Mouse (Mus musculus) limb, embryonic 10.5 days (tissue): Measurements from ENCODE around the gene Syn3. TPM values are rescaled to one million over a fixed set of nuclear protein-coding genes. Genes with fewer than 3 reads are reported as not detected.

ENCODE experiments used
- DNase-seq: peaks from one replicate; pipeline ENCODE4 v3.0.0-alpha.2; 2017; ENCODE audit warnings: low spot score
- H3K27ac ChIP-seq: fragments of 300-500 bp; sonication (generic); 2 replicates; pipeline ENCODE4 v1.5.1; 2016; ENCODE audit warnings: mild to moderate bottlenecking
- H3K27me3 ChIP-seq: fragments of 300-500 bp; sonication (generic); 2 replicates; pipeline ENCODE4 v1.6.1; 2016; ENCODE audit warnings: low read depth, mild to moderate bottlenecking; ENCODE audit not compliant: poor library complexity, severe bottlenecking
- H3K36me3 ChIP-seq: fragments of 300-500 bp; sonication (generic); 2 replicates; pipeline ENCODE4 v1.6.1; 2016; ENCODE audit warnings: mild to moderate bottlenecking, moderate library complexity
- H3K4me1 ChIP-seq: fragments of 300-500 bp; sonication (generic); 2 replicates; pipeline ENCODE4 v1.6.1; 2016
- H3K4me3 ChIP-seq: fragments of 300-500 bp; sonication (generic); 2 replicates; pipeline ENCODE4 v1.5.1; 2016; ENCODE audit warnings: mild to moderate bottlenecking, moderate library complexity
- H3K9me3 ChIP-seq: fragments of 300-500 bp; sonication (generic); replicated peaks from 2 replicates; pipeline ENCODE4 v1.6.1; 2016; ENCODE audit warnings: mild to moderate bottlenecking
- WGBS: fragments of 180-500 bp; shearing (Covaris S2); methylation state at CpG from one replicate; pipeline ENCODE4 v1.1.7; 2016; 5-methylcytosine and 5-hydroxymethylcytosine counted together
- polyA plus RNA-seq: library from polyadenylated mRNA; unstranded; fragments of >200 nt; fragmentation: Nextera tagmentation; extraction: Ambion mirVana; gene quantifications from 2 replicates; pipeline ENCODE4 v1.2.1, GENCODE M21; 2016

Syn3 gene
- polyA plus RNA-seq, 1 experiment from 2014 or later = 3.6 TPM

- no peak for DNase-seq
- Histone ChIP-seq H3K27me3 (no peaks in the 10 kb centered on the region), H3K9me3 (no peaks in the 10 kb centered on the region), H3K4me3 (no peak overlapping the region), H3K4me1 (peaks cover 37% of the 10 kb centered on the region), H3K36me3 (no peaks in the 10 kb centered on the region), H3K27ac (no peak overlapping the region)
- WGBS = 84% methylated on average over 12 of the region's 12 CpGs
These were observed 129.9 kb downstream of the Syn3 start for GRCm38 (mm10) chr10:86368811-86369210.

GRCm38 (mm10) chr10:86367346-86367745 is 131.3 kb downstream of the Syn3 start:
- Histone ChIP-seq H3K36me3 (no peaks in the 10 kb centered on the region), H3K27me3 (no peaks in the 10 kb centered on the region), H3K9me3 (no peaks in the 10 kb centered on the region), H3K4me3 (no peak overlapping the region), H3K27ac (peak overlapping the region; percentile 26; the same call in 1 of the 2 replicates), H3K4me1 (peaks cover 37% of the 10 kb centered on the region)
- 70% methylated on average over 4 of the region's 4 CpGs for WGBS
- DNase-seq = no peak

GRCm38 (mm10) chr10:86365632-86366092 is 133.0 kb downstream of the Syn3 start:
- no peak overlapping the region for H3K27ac ChIP-seq
- H3K4me3 ChIP-seq = no peak overlapping the region
- WGBS = 46% methylated on average over 5 of the region's 5 CpGs
- peaks cover 30% of the 10 kb centered on the region for H3K4me1 ChIP-seq
- H3K9me3 ChIP-seq = no peaks in the 10 kb centered on the region
- DNase-seq = no peak
- H3K27me3 ChIP-seq = no peaks in the 10 kb centered on the region
- H3K36me3 ChIP-seq = no peaks in the 10 kb centered on the region

- H3K36me3 ChIP-seq = no peaks in the 10 kb centered on the region
- H3K27me3 ChIP-seq = no peaks in the 10 kb centered on the region
- DNase-seq = no peak
- no peaks in the 10 kb centered on the region for H3K9me3 ChIP-seq
- WGBS = 85% methylated on average over 8 of the region's 8 CpGs
- H3K4me3 ChIP-seq = no peak overlapping the region
- no peak overlapping the region for H3K27ac ChIP-seq
- peaks cover 38% of the 10 kb centered on the region for H3K4me1 ChIP-seq
These were observed 134.9 kb downstream of the Syn3 start for GRCm38 (mm10) chr10:86363669-86364309.

- H3K4me1 ChIP-seq = peaks cover 16% of the 10 kb centered on the region
- no peak overlapping the region for H3K4me3 ChIP-seq
- 40% methylated on average over 4 of the region's 4 CpGs for WGBS
- H3K27ac ChIP-seq = peak overlapping the region; percentile 46
- no peaks in the 10 kb centered on the region for H3K36me3 ChIP-seq
- H3K27me3 ChIP-seq = no peaks in the 10 kb centered on the region
- H3K9me3 ChIP-seq = no peaks in the 10 kb centered on the region
- DNase-seq = no peak
These were observed 139.0 kb downstream of the Syn3 start for GRCm38 (mm10) chr10:86359699-86360098.

GRCm38 (mm10) chr10:86359208-86359607 is 139.5 kb downstream of the Syn3 start:
- 64% methylated on average over 2 of the region's 2 CpGs for WGBS
- Histone ChIP-seq H3K4me3 (no peak overlapping the region), H3K9me3 (no peaks in the 10 kb centered on the region), H3K4me1 (peaks cover 16% of the 10 kb centered on the region), H3K27ac (peak overlapping the region; percentile 25; the same call in 1 of the 2 replicates), H3K36me3 (no peaks in the 10 kb centered on the region), H3K27me3 (no peaks in the 10 kb centered on the region)
- DNase-seq = no peak

- Histone ChIP-seq H3K4me1 (peaks cover 16% of the 10 kb centered on the region), H3K9me3 (no peaks in the 10 kb centered on the region), H3K36me3 (no peaks in the 10 kb centered on the region), H3K27ac (no peak overlapping the region), H3K4me3 (no peak overlapping the region), H3K27me3 (no peaks in the 10 kb centered on the region)
- 88% methylated on average over 7 of the region's 7 CpGs for WGBS
- DNase-seq = no peak
These were observed 140.3 kb downstream of the Syn3 start for GRCm38 (mm10) chr10:86358307-86358975.

GRCm38 (mm10) chr10:86356819-86357563 is 141.7 kb downstream of the Syn3 start:
- Histone ChIP-seq H3K9me3 (no peaks in the 10 kb centered on the region), H3K4me1 (peaks cover 16% of the 10 kb centered on the region), H3K36me3 (no peaks in the 10 kb centered on the region), H3K4me3 (no peak overlapping the region), H3K27me3 (no peaks in the 10 kb centered on the region), H3K27ac (no peak overlapping the region)
- DNase-seq = no peak
- 49% methylated on average over 5 of the region's 5 CpGs for WGBS

- DNase-seq = no peak
- Histone ChIP-seq H3K4me3 (no peak overlapping the region), H3K27me3 (no peaks in the 10 kb centered on the region), H3K4me1 (no peaks in the 10 kb centered on the region), H3K27ac (no peak overlapping the region), H3K36me3 (peaks cover 13% of the 10 kb centered on the region; the same call in 1 of the 2 replicates), H3K9me3 (no peaks in the 10 kb centered on the region)
- WGBS = 89% methylated on average over 3 of the region's 3 CpGs
These were observed 146.2 kb downstream of the Syn3 start for GRCm38 (mm10) chr10:86352521-86352920.

- no peaks in the 10 kb centered on the region for H3K4me1 ChIP-seq
- WGBS = 91% methylated on average over 2 of the region's 2 CpGs
- H3K36me3 ChIP-seq = peaks cover 22% of the 10 kb centered on the region
- H3K9me3 ChIP-seq = no peaks in the 10 kb centered on the region
- no peak overlapping the region for H3K27ac ChIP-seq
- H3K27me3 ChIP-seq = no peaks in the 10 kb centered on the region
- no peak overlapping the region for H3K4me3 ChIP-seq
- no peak for DNase-seq
These were observed 147.4 kb downstream of the Syn3 start for GRCm38 (mm10) chr10:86351287-86351686.

GRCm38 (mm10) chr10:86346235-86346840 is 152.4 kb downstream of the Syn3 start:
- WGBS = 81% methylated on average over 3 of the region's 3 CpGs
- no peaks in the 10 kb centered on the region for H3K9me3 ChIP-seq
- no peak for DNase-seq
- no peak overlapping the region for H3K27ac ChIP-seq
- H3K4me3 ChIP-seq = no peak overlapping the region
- peaks cover 13% of the 10 kb centered on the region for H3K4me1 ChIP-seq
- H3K36me3 ChIP-seq = peaks cover 51% of the 10 kb centered on the region
- no peaks in the 10 kb centered on the region for H3K27me3 ChIP-seq

- Histone ChIP-seq H3K27me3 (no peaks in the 10 kb centered on the region), H3K9me3 (no peaks in the 10 kb centered on the region), H3K27ac (no peak overlapping the region), H3K36me3 (peaks cover 51% of the 10 kb centered on the region), H3K4me1 (peaks cover 19% of the 10 kb centered on the region), H3K4me3 (no peak overlapping the region)
- no peak for DNase-seq
- WGBS = 87% methylated on average over 9 of the region's 9 CpGs
These were observed 153.1 kb downstream of the Syn3 start for GRCm38 (mm10) chr10:86345645-86346044.
